Mouse (Mus musculus) heart, adult 2 months (tissue): ENCODE results near the gene Sec62.

Experiments used
- CTCF ChIP-seq: fragments of 200-600 bp; IDR thresholded peaks from 2 replicates; pipeline ENCODE4 v1.8.1; 2022; ENCODE audit warnings: antibody characterized with exemption, mild to moderate bottlenecking, moderate library complexity
- EP300 ChIP-seq: fragments of 200-500 bp; IDR thresholded peaks from 2 replicates; pipeline ENCODE4 v1.6.1; 2011; ENCODE audit warnings: low read depth, low read length, control low read depth; ENCODE audit not compliant: insufficient read depth
- POLR2A ChIP-seq: fragments of 200-500 bp; IDR thresholded peaks from 2 replicates; pipeline ENCODE4 v1.6.1; 2011; ENCODE audit warnings: mild to moderate bottlenecking, low read depth, low read length, control low read depth; ENCODE audit not compliant: insufficient read depth

DNA sequence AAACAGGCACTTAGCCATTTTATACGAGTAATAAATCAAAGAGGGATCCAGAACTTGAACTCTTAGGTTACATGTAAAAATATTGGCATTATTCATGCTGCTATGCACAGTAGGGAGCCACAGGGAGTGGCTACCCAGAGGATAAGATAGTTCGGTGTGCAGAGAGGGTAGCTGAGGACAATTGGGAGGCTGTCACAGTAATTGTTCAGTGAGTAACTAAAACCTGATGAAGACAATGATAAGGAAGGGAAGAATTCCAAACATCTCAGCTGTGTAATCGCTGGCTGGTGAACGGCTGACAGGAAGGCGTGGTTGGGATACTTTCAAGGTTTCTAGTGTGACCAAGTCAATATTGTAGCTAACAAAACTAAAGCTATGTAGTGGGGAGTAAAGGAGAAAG lies 4.1 kb upstream of the Sec62 start:
- TF ChIP-seq EP300 (peak; percentile 32; the same call in 1 of the 2 replicates), CTCF (no peak), POLR2A (no peak)
